Mouse (Mus musculus) kidney, adult 2 months (tissue): ENCODE results near the gene Grap. TPM values are rescaled to one million over a fixed set of nuclear protein-coding genes. Genes with fewer than 3 reads are reported as not detected.

Source experiments
- DNase-seq: peaks from one replicate; pipeline ENCODE4 v3.0.0; 2021
- H3K27ac ChIP-seq: fragments of 200-500 bp; 2 replicates; pipeline ENCODE4 v1.5.1; 2012; ENCODE audit warnings: low read depth, low read length, control low read depth, inconsistent platforms; ENCODE audit not compliant: insufficient read depth
- H3K27me3 ChIP-seq: fragments of 200-500 bp; replicated peaks from 2 replicates; pipeline ENCODE4 v1.6.1; 2012; ENCODE audit warnings: mild to moderate bottlenecking, moderate library complexity, low read length, inconsistent platforms; ENCODE audit not compliant: control insufficient read depth, insufficient read depth
- H3K36me3 ChIP-seq: fragments of 200-500 bp; 2 replicates; pipeline ENCODE4 v1.6.1; 2012; ENCODE audit warnings: mild to moderate bottlenecking, moderate library complexity, low read length, inconsistent platforms; ENCODE audit not compliant: control insufficient read depth, insufficient read depth
- H3K4me1 ChIP-seq: fragments of 200-500 bp; 2 replicates; pipeline ENCODE4 v1.6.1; 2011; ENCODE audit warnings: low read length; ENCODE audit not compliant: control insufficient read depth, insufficient read depth
- H3K4me3 ChIP-seq: fragments of 200-500 bp; 2 replicates; pipeline ENCODE4 v1.5.1; 2011; ENCODE audit warnings: mild to moderate bottlenecking, low read depth, low read length, control low read depth; ENCODE audit not compliant: insufficient read depth
- CTCF ChIP-seq: fragments of 200-500 bp; conservative IDR thresholded peaks from 2 replicates; pipeline ENCODE4 v1.5.1; 2011; ENCODE audit warnings: low read depth, mild to moderate bottlenecking, control low read depth, low read length, moderate library complexity, mixed read lengths; ENCODE audit not compliant: insufficient read depth, insufficient read length
- POLR2A ChIP-seq: fragments of 200-500 bp; IDR thresholded peaks from one replicate; pipeline ENCODE4 v1.6.1; 2011; ENCODE audit warnings: low read depth, low read length, control low read depth
- WGBS: fragments of 180-500 bp; shearing (Covaris S2); methylation state at CpG from one replicate; pipeline ENCODE4 v1.1.7; 2018; 5-methylcytosine and 5-hydroxymethylcytosine counted together
- polyA plus RNA-seq: library from polyadenylated mRNA; depleted of rRNA; stranded (reverse); fragments of >200 nt; gene quantifications from 2 replicates; pipeline ENCODE4 v1.2.3, GENCODE M21; 2012

The Grap gene
- polyA plus RNA-seq, 1 experiment = 15.3 TPM

GRCm38 (mm10) chr11:61685119-61685725 is 32.2 kb downstream of the Grap start:
- TF ChIP-seq POLR2A (no peak), CTCF (no peak)
- Histone ChIP-seq H3K36me3 (no peaks in the 10 kb centered on the region), H3K27ac (no peak overlapping the region), H3K4me3 (peak overlapping the region; percentile 63), H3K27me3 (no peaks in the 10 kb centered on the region), H3K4me1 (peaks cover 8% of the 10 kb centered on the region)
- no peak for DNase-seq
- 79% methylated on average over 8 of the region's 8 CpGs for WGBS

DNA sequence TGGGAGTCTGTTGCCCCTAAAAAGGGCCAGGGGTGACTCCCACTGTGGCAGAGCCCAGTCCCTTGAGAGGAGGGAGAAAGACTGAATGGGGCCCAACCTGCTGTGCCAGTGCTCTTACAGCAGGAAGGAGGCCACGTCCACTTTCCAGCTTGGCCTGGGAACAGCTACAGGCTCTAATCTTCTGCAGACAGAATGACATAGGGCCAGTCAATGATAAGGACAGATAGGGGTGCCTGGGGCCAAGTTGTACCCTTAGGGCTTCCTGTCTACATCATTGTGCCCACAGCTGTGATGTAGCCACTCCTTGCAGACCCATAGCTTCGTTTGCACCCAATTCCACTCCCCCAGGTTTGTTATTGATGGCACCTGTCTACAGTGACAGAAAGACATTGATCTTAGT is 33.1 kb downstream of the Grap start:
- Histone ChIP-seq H3K36me3 (no peaks in the 10 kb centered on the region), H3K27me3 (no peaks in the 10 kb centered on the region), H3K27ac (no peak overlapping the region), H3K4me3 (no peak overlapping the region), H3K4me1 (peaks cover 8% of the 10 kb centered on the region)
- DNase-seq = no peak
- no peak for TF ChIP-seq POLR2A
- WGBS = 54% methylated on average over 2 of the region's 2 CpGs

- peak; percentile 46 for DNase-seq
- Histone ChIP-seq H3K4me1 (peaks cover 8% of the 10 kb centered on the region), H3K27me3 (no peaks in the 10 kb centered on the region), H3K27ac (no peak overlapping the region), H3K4me3 (no peak overlapping the region), H3K36me3 (no peaks in the 10 kb centered on the region)
- TF ChIP-seq POLR2A (no peak), CTCF (no peak)
- 61% methylated on average over 10 of the region's 10 CpGs for WGBS
Observed at GRCm38 (mm10) chr11:61686906-61687453, 33.9 kb downstream of the Grap start.

GRCm38 (mm10) chr11:61687595-61687994 is 34.5 kb downstream of the Grap start:
- 64% methylated on average over 2 of the region's 2 CpGs for WGBS
- H3K27ac ChIP-seq = no peak overlapping the region
- H3K4me3 ChIP-seq = no peak overlapping the region

GRCm38 (mm10) chr11:61692996-61693395 is 39.9 kb downstream of the Grap start:
- TF ChIP-seq POLR2A (no peak), CTCF (no peak)
- no peaks in the 10 kb centered on the region for H3K4me1 ChIP-seq
- H3K4me3 ChIP-seq = no peak overlapping the region
- 81% methylated on average over 5 of the region's 5 CpGs for WGBS
- DNase-seq = no peak
- H3K27me3 ChIP-seq = no peaks in the 10 kb centered on the region
- no peaks in the 10 kb centered on the region for H3K36me3 ChIP-seq
- H3K27ac ChIP-seq = no peak overlapping the region

More at GRCm38 (mm10) chr11:61687595-61687994, 34.5 kb downstream of the Grap start:
- peaks cover 8% of the 10 kb centered on the region for H3K4me1 ChIP-seq
- no peaks in the 10 kb centered on the region for H3K27me3 ChIP-seq
- TF ChIP-seq CTCF (no peak), POLR2A (no peak)
- no peak for DNase-seq
- no peaks in the 10 kb centered on the region for H3K36me3 ChIP-seq

- TF ChIP-seq POLR2A (no peak), CTCF (no peak)
- Histone ChIP-seq H3K36me3 (no peaks in the 10 kb centered on the region), H3K4me1 (peaks cover 17% of the 10 kb centered on the region), H3K4me3 (no peak overlapping the region), H3K27ac (no peak overlapping the region), H3K27me3 (no peaks in the 10 kb centered on the region)
- no peak for DNase-seq
Observed at GRCm38 (mm10) chr11:61698852-61699251, 45.8 kb downstream of the Grap start.

DNA sequence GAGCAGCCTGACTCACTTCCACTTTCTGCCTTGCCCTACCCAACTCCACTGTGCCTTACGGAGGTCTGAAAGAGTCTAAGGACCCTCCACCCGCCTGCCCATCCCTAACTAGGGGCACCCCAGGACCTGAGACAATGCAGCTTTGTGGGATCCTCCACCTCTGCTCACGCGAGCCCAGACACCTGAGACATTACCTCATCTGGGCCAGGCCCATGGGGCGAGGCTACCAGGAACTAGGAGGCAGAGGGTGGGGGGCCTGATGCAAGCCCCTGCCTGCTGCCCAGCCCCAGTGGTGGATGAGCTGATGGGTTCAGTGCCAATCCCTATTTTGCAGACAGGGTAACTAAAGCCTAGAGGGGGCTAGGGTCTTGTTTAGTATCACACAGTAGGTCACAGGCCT is 46.4 kb downstream of the Grap start:
- no peak for DNase-seq
- Histone ChIP-seq H3K27ac (peak overlapping the region; percentile 2; the same call in 1 of the 2 replicates), H3K27me3 (no peaks in the 10 kb centered on the region), H3K4me1 (peaks cover 17% of the 10 kb centered on the region), H3K4me3 (no peak overlapping the region), H3K36me3 (no peaks in the 10 kb centered on the region)
- 83% methylated on average over 5 of the region's 5 CpGs for WGBS
- TF ChIP-seq POLR2A (no peak), CTCF (no peak)
